Mouse (Mus musculus) forebrain, embryonic 16.5 days (tissue): ENCODE data around the gene Fgfr2. TPM values are rescaled to one million over a fixed set of nuclear protein-coding genes. Genes with fewer than 3 reads are reported as not detected.

Experiments used
- ATAC-seq: fragments of 200-750 bp; cut with Nextera tagmentation; 2 replicates; pipeline ENCODE4 v1.8.0; 2017; ENCODE audit warnings: mild to moderate bottlenecking, moderate library complexity
- H3K27ac ChIP-seq: fragments of 300-500 bp; sonication (generic); 2 replicates; pipeline ENCODE4 v1.5.1; 2014; ENCODE audit warnings: low read length, control low read depth
- H3K27me3 ChIP-seq: fragments of 300-500 bp; sonication (generic); replicated peaks from 2 replicates; pipeline ENCODE4 v1.6.1; 2014; ENCODE audit warnings: low read length; ENCODE audit not compliant: control insufficient read depth, insufficient read depth
- H3K36me3 ChIP-seq: fragments of 300-500 bp; sonication (generic); 2 replicates; pipeline ENCODE4 v1.6.1; 2014; ENCODE audit not compliant: control insufficient read depth, insufficient read depth
- H3K4me1 ChIP-seq: fragments of 300-500 bp; sonication (generic); replicated peaks from 2 replicates; pipeline ENCODE4 v1.6.1; 2014; ENCODE audit warnings: low read length; ENCODE audit not compliant: control insufficient read depth, insufficient read depth
- H3K4me2 ChIP-seq: fragments of 300-500 bp; sonication (generic); 2 replicates; pipeline ENCODE4 v1.6.1; 2014; ENCODE audit warnings: mild to moderate bottlenecking, low read length, control low read depth
- H3K4me3 ChIP-seq: fragments of 300-500 bp; sonication (generic); replicated peaks from 2 replicates; pipeline ENCODE4 v1.5.1; 2014; ENCODE audit warnings: mild to moderate bottlenecking, low read length, control low read depth
- H3K9ac ChIP-seq: fragments of 300-500 bp; sonication (generic); replicated peaks from 2 replicates; pipeline ENCODE4 v1.6.1; 2014; ENCODE audit warnings: low read depth, low read length, control low read depth
- H3K9me3 ChIP-seq: fragments of 300-500 bp; sonication (generic); 2 replicates; pipeline ENCODE4 v1.6.1; 2016; ENCODE audit warnings: low read length; ENCODE audit not compliant: control insufficient read depth
- WGBS: fragments of 180-500 bp; shearing (Covaris S2); extraction: QIAGEN DNeasy Blood & Tissue Kit; methylation state at CpG from one replicate; pipeline ENCODE4 v1.1.7; 2014; 5-methylcytosine and 5-hydroxymethylcytosine counted together
- polyA plus RNA-seq: library from polyadenylated mRNA; unstranded; fragments of >200 nt; fragmentation: Nextera tagmentation; extraction: Ambion mirVana; gene quantifications from 2 replicates; pipeline ENCODE4 v1.2.1, GENCODE M21; 2015

Gene Fgfr2
- polyA plus RNA-seq, 1 experiment from 2014 or later, result 39.2 TPM

DNA sequence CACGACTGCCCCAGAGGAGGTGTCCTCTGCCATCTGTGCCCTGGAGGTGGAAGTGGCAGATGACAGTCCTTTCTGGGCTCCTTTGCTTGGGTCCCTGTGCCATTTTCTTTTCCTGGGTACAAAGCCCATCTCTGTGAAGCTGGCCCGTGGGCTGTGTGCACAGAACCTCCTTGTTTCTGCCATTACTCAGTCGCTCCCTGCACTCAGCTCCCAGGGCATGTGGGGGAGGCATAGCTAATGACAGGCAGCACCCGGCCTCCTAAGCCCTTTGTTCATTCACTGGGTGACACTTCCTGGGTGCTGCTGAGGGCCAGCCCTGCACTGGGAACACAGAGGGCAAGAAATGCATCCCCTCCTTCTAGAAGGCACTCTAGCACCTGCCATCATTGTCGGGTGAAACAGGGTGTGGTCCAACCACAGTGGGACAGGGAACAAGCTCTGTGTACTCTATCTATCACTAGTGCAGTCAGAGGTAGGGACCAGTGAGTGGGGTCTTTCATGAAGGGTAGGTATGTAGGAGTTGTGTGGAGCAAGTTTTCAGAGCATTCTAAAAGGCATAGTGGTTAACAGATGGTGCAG is 420.6 kb downstream of the Fgfr2 start:
- Histone ChIP-seq H3K9me3 (no peaks in the 10 kb centered on the region), H3K4me3 (no peak overlapping the region), H3K4me2 (no peak overlapping the region), H3K27ac (no peak overlapping the region), H3K27me3 (no peaks in the 10 kb centered on the region), H3K36me3 (no peaks in the 10 kb centered on the region), H3K9ac (no peak overlapping the region), H3K4me1 (no peaks in the 10 kb centered on the region)
- ATAC-seq, result no peak
- WGBS, result 85% methylated on average over 5 of the region's 5 CpGs

DNA sequence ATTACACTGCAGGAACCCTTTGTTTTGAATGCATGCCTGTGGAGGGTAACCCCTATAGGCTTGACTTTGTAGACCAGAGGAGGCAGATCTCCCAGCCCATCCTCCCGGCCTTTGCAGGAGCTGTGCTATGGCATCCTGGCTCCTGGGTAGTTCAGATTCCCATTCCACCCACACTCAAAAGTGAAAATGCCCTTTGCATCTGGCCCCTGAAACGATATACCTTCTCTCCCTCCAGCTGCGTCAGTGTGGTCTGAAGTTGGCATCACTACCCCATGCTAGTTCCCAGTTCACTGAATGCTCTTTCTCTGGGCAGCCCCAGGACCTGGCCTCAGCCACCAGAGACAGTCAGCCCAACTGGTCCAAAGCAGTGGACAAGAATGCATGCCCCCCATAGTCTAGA is 421.1 kb downstream of the Fgfr2 start:
- 91% methylated on average over 3 of the region's 3 CpGs for WGBS
- Histone ChIP-seq H3K4me1 (no peaks in the 10 kb centered on the region), H3K36me3 (no peaks in the 10 kb centered on the region), H3K9me3 (no peaks in the 10 kb centered on the region), H3K27me3 (no peaks in the 10 kb centered on the region), H3K4me2 (no peak overlapping the region), H3K4me3 (no peak overlapping the region), H3K27ac (no peak overlapping the region), H3K9ac (no peak overlapping the region)
- no peak for ATAC-seq

GRCm38 (mm10) chr7:132701412-132701811 is 421.7 kb downstream of the Fgfr2 start:
- H3K9me3 ChIP-seq, result no peaks in the 10 kb centered on the region
- no peaks in the 10 kb centered on the region for H3K27me3 ChIP-seq
- H3K4me3 ChIP-seq, result no peak overlapping the region
- no peak overlapping the region for H3K4me2 ChIP-seq
- no peaks in the 10 kb centered on the region for H3K4me1 ChIP-seq
- H3K27ac ChIP-seq, result no peak overlapping the region
- no peak overlapping the region for H3K9ac ChIP-seq
- ATAC-seq, result no peak
- no peaks in the 10 kb centered on the region for H3K36me3 ChIP-seq
- WGBS, result 88% methylated on average over 3 of the region's 3 CpGs

DNA sequence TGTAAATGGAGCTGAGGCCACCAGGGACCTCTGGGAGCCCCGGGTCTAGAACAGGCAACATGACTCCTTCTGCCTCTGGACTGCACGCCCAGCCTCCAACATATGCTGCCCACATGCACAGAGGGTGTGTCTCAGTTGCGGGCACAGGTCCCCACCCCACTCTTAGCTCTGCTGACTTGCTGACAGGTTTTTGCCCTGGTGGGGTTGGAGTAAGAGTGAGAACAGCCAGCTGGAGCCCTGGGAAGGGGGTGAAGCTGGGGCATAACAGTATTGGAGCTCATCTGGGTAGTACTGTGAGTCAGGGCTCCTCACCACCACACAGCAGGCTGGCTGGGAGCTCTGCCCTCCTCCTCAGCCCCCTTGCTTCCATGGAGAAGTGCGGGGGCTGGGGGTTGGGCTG is 423.0 kb downstream of the Fgfr2 start:
- no peak overlapping the region for H3K9ac ChIP-seq
- WGBS, result 89% methylated on average over 4 of the region's 4 CpGs
- H3K27ac ChIP-seq, result no peak overlapping the region
- H3K27me3 ChIP-seq, result no peaks in the 10 kb centered on the region
- no peaks in the 10 kb centered on the region for H3K4me1 ChIP-seq
- H3K9me3 ChIP-seq, result no peaks in the 10 kb centered on the region
- no peak overlapping the region for H3K4me2 ChIP-seq
- no peak overlapping the region for H3K4me3 ChIP-seq
- H3K36me3 ChIP-seq, result no peaks in the 10 kb centered on the region
- ATAC-seq, result no peak

- Histone ChIP-seq H3K9ac (no peak overlapping the region), H3K4me2 (no peak overlapping the region), H3K9me3 (no peaks in the 10 kb centered on the region), H3K27ac (no peak overlapping the region), H3K4me1 (no peaks in the 10 kb centered on the region), H3K4me3 (no peak overlapping the region), H3K27me3 (no peaks in the 10 kb centered on the region), H3K36me3 (no peaks in the 10 kb centered on the region)
- no peak for ATAC-seq
Observed at GRCm38 (mm10) chr7:132699639-132700038, 423.5 kb downstream of the Fgfr2 start.

DNA sequence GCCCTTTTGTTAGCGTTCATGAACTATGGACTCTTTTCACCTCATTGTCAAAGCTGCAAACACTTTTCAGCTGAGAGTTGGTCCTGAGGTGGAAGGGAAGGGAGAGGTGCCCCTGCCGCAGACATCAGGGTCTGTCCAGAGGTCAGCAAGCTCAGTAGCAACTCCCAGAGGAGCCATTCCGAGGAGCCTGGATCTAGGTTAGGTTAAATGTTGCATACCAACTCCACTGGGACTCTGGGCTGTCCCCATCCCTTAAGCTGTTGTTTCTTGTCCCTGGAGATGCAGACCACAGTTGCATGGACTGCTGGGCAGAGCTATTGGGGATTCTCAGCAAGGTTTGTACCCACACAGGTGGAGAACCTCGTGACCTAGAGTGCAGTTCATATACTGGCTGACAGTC is 424.0 kb downstream of the Fgfr2 start:
- Histone ChIP-seq H3K9ac (no peak overlapping the region), H3K27ac (no peak overlapping the region), H3K27me3 (no peaks in the 10 kb centered on the region), H3K4me1 (no peaks in the 10 kb centered on the region), H3K4me3 (no peak overlapping the region), H3K4me2 (no peak overlapping the region), H3K9me3 (no peaks in the 10 kb centered on the region), H3K36me3 (no peaks in the 10 kb centered on the region)
- 55% methylated on average over 4 of the region's 4 CpGs for WGBS
- ATAC-seq, result no peak

DNA sequence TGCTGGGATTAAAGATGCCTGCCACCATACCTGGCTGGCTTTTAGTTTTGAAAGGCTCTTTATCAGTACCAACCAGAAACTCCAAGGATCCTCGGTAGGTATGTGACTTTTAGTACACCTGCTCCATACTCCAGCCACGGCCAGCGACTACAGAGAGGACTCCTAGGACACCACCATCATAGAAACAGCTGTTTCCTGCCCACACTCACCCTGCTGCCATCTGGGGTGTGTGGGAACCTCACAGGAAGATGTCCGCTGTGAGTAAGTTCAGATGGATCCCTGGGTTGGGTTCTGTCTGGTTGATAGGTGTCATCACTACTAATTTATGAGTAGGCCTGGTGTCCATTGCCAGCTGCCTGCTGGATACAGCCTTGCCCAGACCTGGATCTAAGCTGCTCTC is 424.4 kb downstream of the Fgfr2 start:
- Histone ChIP-seq H3K9me3 (no peaks in the 10 kb centered on the region), H3K4me1 (no peaks in the 10 kb centered on the region), H3K4me2 (no peak overlapping the region), H3K27me3 (no peaks in the 10 kb centered on the region), H3K27ac (no peak overlapping the region), H3K36me3 (no peaks in the 10 kb centered on the region), H3K4me3 (no peak overlapping the region), H3K9ac (no peak overlapping the region)
- ATAC-seq, result no peak
- WGBS, result 89% methylated on average over 4 of the region's 4 CpGs

- H3K4me2 ChIP-seq, result no peak overlapping the region
- ATAC-seq, result no peak
- H3K9me3 ChIP-seq, result no peaks in the 10 kb centered on the region
- no peaks in the 10 kb centered on the region for H3K27me3 ChIP-seq
- no peak overlapping the region for H3K27ac ChIP-seq
- no peak overlapping the region for H3K4me3 ChIP-seq
- H3K4me1 ChIP-seq, result peaks cover 4% of the 10 kb centered on the region; the same call in 1 of the 2 replicates
- H3K9ac ChIP-seq, result no peak overlapping the region
- WGBS, result 83% methylated on average over 8 of the region's 8 CpGs
- H3K36me3 ChIP-seq, result no peaks in the 10 kb centered on the region
Observed at GRCm38 (mm10) chr7:132697258-132697796, 425.8 kb downstream of the Fgfr2 start.

DNA sequence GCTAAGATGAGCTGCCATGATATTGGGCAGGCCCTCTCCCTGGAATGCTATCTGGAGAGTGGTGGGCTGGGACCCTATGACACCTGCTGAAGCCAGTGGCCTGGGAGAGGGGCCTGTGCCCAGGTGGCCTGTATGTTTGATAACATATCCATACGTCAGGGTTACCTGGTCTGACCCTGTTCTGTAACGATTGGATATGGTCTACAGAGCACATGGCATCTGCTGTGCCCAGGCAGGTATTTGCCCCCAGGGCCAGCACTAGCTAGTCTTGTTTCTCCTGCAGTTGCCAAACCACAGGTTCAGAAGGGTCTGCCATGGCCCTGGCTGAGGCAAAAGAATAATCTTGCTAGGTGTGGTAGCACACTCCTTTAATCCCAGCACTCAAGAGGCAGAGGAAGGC is 429.6 kb downstream of the Fgfr2 start:
- H3K4me2 ChIP-seq, result no peak overlapping the region
- no peaks in the 10 kb centered on the region for H3K9me3 ChIP-seq
- no peak overlapping the region for H3K4me3 ChIP-seq
- no peak overlapping the region for H3K9ac ChIP-seq
- no peak overlapping the region for H3K27ac ChIP-seq
- no peaks in the 10 kb centered on the region for H3K36me3 ChIP-seq
- WGBS, result 93% methylated on average over 2 of the region's 2 CpGs
- peaks cover 7% of the 10 kb centered on the region for H3K4me1 ChIP-seq
- no peak for ATAC-seq
- H3K27me3 ChIP-seq, result no peaks in the 10 kb centered on the region

GRCm38 (mm10) chr7:132692719-132693118 is 430.4 kb downstream of the Fgfr2 start:
- Histone ChIP-seq H3K36me3 (no peaks in the 10 kb centered on the region), H3K27ac (no peak overlapping the region), H3K9ac (no peak overlapping the region), H3K4me1 (peaks cover 7% of the 10 kb centered on the region), H3K4me3 (no peak overlapping the region), H3K4me2 (no peak overlapping the region), H3K9me3 (no peaks in the 10 kb centered on the region), H3K27me3 (no peaks in the 10 kb centered on the region)
- 0 out of 2 replicates have a peak, but pooled peaks have one; percentile 43 for ATAC-seq
- WGBS, result 60% methylated on average over 9 of the region's 9 CpGs
